Mouse (Mus musculus) layer of hippocampus, adult 11-12 months (tissue): ENCODE data around the gene Fip1l1.

ENCODE experiments used
- DNase-seq: peaks from one replicate; pipeline ENCODE4 v3.0.0; 2022; ENCODE audit warnings: low spot score

Fip1l1 gene

GRCm38 (mm10) chr5:74535240-74536021, at the start of gene Fip1l1:
Gene Fip1l1, plus strand, starts transcription at chr5:74535449.
- peak; percentile 91 for DNase-seq

DNA sequence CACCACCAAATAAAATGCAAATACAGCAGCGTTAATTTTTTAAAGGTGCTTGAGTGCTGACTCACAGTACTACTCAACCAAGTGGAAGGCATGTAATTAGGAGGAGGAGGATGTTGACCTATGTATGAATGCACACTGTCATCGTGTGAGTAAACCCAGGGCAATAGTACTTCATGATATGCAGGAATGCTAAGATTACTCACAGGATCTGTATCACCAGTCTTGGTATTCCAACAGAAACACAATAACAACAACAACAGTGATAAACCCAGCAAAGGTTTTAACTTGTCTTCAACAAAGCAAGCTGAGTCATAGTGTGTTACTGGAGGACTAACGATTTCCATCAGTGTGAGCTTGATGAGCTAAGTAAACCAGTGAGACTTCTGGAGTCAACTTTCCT, 42.5 kb upstream of the Fip1l1 start:
- no peak for DNase-seq

GRCm38 (mm10) chr5:74511686-74512085, 23.6 kb upstream of the Fip1l1 start:
- peak; percentile 50 for DNase-seq

- DNase-seq = no peak
Measured at GRCm38 (mm10) chr5:74527025-74527424, 8.2 kb upstream of the Fip1l1 start.

- DNase-seq = no peak
Measured at GRCm38 (mm10) chr5:74530785-74531184, 4.5 kb upstream of the Fip1l1 start.

DNA sequence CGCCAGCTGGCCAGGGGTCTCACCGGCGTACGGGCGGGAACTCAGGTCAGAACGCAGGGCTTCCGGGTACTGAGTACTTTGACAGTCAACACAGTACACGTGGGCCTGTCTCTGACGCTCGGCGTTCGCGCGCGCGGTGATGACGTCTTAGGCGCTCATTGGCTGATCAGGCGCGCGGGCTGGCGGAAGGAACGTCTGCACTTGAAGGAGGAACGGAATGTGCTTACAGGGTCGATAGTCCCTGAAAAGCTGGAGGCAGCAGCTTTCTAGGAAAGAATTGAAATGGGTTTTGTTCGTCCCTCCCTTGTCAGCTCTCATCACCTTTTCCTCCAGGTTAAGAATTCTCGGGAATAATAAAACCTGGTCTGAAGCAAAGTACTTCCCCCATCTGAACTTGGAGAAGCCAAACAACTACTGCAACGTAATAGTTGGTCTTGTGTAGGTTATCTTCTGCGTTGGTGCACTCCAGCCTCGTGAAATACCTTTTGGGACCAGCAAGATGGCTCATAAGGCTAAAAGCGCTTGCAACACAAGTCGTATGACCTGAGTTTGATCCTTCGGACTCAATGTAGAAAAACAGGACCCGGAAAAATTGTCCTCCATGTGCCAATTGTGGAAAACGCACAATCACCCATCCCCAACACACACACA, 3.5 kb upstream of the Fip1l1 start, which contains the start of gene Scfd2:
Gene Scfd2 (minus strand): TSS at position 130 of the 651 bp plus-strand sequence.
- peak; percentile 98 for DNase-seq

DNA sequence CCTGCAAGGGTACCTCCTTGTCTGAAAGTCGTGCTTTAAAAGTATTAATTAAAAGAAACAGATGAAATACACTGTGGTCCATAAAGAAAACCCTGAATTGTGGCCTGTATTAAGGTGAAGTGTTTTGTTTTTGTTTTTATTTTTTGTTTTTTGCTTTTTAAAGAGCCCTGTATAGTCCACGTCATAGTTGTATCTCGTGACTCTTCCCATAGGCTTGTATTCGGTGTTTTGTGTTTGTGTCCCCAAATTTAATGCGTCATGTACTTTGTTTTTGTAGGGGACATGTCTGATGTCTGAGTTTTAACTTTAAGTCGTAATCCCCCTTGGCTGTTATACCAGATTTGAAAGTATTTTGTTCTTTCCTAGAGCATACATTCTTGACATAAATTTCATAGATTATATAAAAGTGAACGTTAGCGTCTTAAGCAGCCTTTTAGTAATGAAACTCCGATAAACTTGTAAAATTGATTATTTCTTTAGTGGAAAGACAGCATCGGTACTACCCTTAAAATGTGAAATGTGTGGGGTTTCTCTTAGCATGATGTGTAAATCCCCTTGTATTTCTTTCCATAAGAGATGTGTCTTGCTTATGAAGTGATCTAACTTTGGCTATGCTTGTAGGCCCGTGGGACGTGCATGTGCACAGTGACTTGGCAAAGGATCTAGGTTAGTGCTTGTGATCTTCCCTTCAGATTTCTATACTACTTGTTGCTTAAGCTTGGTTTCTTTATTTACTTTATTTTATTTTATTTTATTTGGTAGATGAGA, 1.1 kb downstream of the Fip1l1 start:
- no peak for DNase-seq

- no peak for DNase-seq
Measured at GRCm38 (mm10) chr5:74545606-74546005, 10.4 kb downstream of the Fip1l1 start.

DNA sequence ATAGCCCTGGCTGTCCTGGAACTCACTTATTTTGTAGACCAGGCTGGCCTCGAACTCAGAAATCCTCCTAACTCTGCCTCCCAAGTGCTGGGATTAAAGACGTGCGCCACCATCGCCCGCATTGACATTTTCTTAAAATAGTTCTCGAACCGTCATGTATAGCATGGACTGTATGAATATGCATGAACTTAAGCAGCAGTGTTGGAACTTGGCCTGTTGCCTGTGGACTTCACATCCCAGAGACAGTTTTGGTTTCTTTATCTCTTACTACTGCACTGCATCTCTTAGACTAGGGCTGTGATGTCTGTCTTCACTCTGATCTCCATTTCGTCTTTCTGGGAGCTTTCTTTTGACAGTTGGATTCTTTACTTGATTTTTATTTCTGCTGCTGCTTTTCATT, 14.3 kb downstream of the Fip1l1 start:
- no peak for DNase-seq

DNA sequence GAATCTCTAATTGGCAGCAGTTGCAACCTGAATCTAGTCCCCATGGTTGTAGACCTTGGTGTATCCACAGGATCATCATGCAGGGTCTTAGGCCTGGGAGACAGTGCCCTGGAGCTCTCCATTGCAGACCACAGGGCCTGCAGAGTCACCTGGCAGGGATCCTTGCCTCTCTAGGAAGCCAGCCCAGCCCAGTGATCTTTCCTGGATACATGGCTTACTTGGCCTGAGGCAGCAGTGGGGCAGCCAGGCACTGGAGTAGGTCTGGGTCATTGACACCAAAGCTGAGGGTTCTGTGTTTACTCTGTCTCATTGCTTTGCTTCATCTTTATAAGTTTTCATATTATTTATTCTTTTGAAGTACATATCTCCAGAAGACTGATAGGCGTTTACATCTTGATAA, 25.9 kb downstream of the Fip1l1 start:
- DNase-seq = no peak

DNA sequence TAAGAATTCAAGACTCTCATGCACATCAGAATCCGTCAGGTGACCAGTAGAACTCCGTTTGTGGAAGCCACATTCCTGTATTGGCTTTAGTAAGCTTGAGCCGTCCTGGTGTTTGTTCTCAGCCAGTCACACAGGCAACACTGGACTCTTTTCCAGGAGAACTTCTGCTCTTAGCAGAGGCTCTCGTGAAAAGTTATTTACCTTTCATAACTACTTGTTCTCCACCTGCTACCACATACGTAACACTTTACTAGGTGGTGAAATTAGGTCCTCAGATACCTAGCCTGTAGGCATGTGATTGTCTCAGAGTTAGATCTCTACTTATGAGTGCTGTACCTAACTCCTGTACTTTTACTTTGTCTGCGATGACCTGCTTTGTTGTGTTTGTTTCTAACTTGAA, 36.5 kb downstream of the Fip1l1 start:
- DNase-seq = no peak

DNA sequence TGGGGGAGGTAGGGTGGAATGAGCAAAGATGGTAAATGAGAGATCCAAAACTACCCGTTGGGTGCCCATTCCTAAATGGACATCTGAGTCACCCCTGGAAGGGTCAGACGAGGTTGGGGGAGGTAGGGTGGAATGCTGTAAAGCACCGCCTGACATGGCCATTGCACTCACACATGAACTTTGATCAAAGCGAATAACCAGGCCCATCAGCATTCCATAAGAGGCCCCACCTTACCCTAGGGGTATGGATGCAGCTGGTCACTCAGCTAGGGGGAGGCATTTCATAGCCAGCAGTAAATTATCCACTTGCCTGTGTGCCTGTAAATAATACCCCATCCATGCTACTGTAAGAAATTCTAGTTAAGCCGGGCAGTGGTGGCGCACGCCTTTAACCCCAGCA, 53.9 kb downstream of the Fip1l1 start:
- DNase-seq = no peak

- DNase-seq = no peak
Measured at GRCm38 (mm10) chr5:74591413-74591812, 56.2 kb downstream of the Fip1l1 start.

DNA sequence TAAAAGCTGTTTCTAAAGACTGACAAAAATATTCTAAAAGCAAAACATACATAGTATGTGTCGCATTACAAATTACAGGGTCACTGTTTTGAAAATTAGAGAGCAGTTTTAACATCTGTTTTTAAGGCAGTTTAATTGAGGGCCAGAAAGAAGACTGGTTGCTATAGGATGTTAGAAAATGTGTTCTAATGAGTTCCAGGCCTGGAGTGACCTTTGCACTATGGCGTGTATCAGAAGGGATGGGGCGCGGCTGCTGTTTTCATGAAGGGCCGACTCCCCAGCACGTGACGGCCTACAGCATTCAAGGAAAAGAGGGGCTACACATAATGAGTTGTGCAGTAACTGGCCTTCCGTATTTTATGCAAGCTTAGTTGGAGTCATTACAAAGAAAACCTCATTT, 57.9 kb downstream of the Fip1l1 start:
- DNase-seq = no peak

- no peak for DNase-seq
Measured at GRCm38 (mm10) chr5:74600010-74600409, 64.8 kb downstream of the Fip1l1 start.

GRCm38 (mm10) chr5:74601171-74601570, 65.9 kb downstream of the Fip1l1 start:
- no peak for DNase-seq

DNA sequence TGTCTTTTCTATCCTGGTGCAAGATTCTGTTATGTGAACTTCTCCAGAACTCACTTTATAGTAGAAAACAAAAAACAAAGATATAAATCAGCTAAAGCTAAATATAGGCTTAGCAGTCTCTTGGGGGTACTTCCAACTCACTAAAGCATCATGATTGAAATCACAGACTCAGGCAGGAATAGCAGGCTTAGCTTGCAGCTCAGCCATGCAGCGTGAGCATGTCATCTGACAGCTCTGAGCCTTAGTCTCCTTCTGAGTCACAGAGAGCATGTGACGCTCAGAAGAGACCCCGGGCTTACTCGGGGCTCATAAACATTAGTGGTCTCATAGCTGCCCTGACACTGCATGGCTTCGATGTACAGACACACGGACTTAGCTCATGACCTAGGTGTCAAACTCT, 66.7 kb downstream of the Fip1l1 start:
- no peak for DNase-seq

- DNase-seq = no peak
Measured at GRCm38 (mm10) chr5:74602371-74602770, 67.1 kb downstream of the Fip1l1 start.

- DNase-seq = no peak
Measured at GRCm38 (mm10) chr5:74603306-74603705, 68.1 kb downstream of the Fip1l1 start.

GRCm38 (mm10) chr5:74606213-74606612, 71.0 kb downstream of the Fip1l1 start:
- DNase-seq = no peak

DNA sequence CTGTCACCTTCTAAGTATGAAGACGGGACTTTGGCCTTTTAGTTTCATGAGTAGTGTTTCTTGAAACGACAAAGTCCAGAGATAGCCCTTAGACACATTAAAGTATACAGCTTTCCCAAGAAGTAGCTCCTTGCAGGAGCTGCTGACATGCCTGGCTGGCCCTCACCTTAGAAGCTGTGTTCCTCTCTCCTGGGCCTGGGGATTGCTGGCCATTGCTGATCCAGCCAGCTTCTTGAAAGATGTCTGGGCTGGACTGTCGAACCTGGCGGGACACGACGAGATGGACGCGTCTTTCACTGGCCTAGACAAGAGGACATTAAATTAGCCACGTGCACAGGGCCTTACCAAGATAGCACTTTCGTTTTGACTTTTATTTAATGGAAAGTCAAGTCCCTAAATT, 75.3 kb downstream of the Fip1l1 start:
- no peak for DNase-seq

DNA sequence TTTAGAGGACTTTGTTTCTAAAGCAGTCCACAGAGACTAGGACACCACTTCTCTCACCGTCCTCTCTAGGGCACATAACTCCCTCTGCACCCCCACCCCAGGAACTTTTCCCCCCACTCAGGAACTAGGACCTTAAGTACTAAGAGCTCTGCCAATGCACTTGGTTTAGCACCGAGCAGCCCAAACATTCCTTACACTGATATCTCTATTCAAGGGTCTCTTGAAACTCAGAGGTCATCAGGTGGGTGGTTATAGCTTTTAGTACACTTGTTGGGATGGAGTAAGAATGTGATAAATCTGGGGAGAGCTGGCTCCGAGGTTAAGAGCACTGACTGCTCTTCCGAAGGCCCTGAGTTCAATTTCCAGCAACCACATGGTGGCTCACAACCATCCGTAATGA, 77.5 kb downstream of the Fip1l1 start:
- DNase-seq = no peak
